Mouse (Mus musculus): Measurements from ENCODE around the gene Aipl1. TPM values are rescaled to one million over a fixed set of nuclear protein-coding genes. Genes with fewer than 3 reads are reported as not detected.

Aipl1 gene
- total RNA-seq, 1 experiment: 0.18 TPM

DNA sequence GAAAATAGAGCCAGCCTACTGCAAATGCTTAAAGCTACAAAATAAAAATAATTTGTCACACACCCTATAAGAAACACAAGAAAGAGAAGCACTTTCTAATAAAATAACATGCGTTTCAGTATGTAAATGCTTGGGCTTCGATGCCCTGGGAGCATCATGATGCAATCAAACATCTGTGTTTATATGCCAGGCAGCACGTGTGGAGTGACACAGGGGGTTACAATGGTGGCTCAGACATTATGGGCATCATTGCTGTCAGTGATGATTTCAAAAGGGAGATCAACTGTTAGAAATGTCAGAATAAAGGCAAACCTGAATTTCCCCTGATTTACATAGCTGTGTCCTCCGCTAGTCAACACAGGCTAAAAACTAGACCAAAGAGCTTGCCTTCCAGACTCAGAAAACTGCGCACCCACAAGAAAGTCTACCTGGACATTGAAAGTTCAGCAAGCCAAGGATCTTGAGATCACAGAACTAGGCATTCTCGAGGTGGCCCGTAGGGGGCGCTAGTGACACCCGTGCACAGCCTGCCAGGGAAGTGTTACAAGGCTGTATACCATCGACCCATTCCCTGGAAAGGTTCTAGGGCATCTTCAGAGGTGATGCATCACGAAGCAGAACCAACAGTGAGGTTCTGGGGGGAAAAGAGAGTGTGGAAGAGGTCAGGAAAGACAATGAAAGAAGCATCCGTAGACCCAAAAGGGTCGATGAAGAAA is 35.0 kb downstream of the Aipl1 start:
- DNase-seq (ENCODE audit: low read depth, low spot score): no peak
- in situ Hi-C loops (cut with MboI; ENCODE audit: low sequenced_read_pairs in 2 of 2, unreplicated experiment in 2 of 2): no loop called here
- no peak for TF ChIP-seq ZC3H11A (IDR thresholded peaks at IDR 0.05; ENCODE audit: borderline replicate concordance, low read depth, low read length)
- TF ChIP-seq ZNF384 (IDR thresholded peaks at IDR 0.05; ENCODE audit: low read depth, low read length): no peak

DNA sequence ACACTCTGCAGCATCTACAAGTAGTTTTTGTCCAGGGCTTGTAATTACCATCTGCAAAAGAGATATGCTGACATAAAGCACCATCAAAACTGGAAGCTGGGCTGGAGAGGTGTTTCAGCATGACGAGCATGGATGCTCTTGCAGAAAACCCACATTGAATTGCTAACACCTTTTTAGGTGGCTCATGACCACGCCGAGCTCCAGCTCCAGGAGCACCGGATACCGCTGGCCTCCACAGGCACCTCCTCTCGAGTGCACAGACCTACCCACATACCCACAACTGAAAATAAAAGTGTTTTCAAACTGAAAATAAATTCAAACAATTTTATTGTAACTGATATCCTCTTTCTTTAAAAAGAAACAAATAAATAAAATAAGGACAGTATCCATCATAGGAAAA is 37.1 kb downstream of the Aipl1 start:
- no peak for TF ChIP-seq ZNF384 (IDR thresholded peaks at IDR 0.05; ENCODE audit: low read depth, low read length)
- no peak for TF ChIP-seq MAFK (IDR thresholded peaks at IDR 0.05; ENCODE audit: insufficient read depth, low read depth, low read length)
- TF ChIP-seq ZC3H11A (IDR thresholded peaks at IDR 0.05; ENCODE audit: borderline replicate concordance, low read depth, low read length): no peak
- no peak for TF ChIP-seq HCFC1 (IDR thresholded peaks at IDR 0.05; ENCODE audit: borderline replicate concordance, insufficient read depth, low read length)
- no peak for TF ChIP-seq CHD2 (IDR thresholded peaks at IDR 0.05; ENCODE audit: low read depth, low read length)
- peaks cover 0 to 2% of the 10 kb centered on the region in 2 experiments; a peak in 1 of 4 replicates for H3K4me1 ChIP-seq (ENCODE audit: control insufficient read depth in 2 of 2, insufficient read depth in 2 of 2, low read length in 2 of 2, poor library complexity in 1 of 2)
- no peak overlapping the region for H3K27ac ChIP-seq (ENCODE audit: insufficient read depth, low read depth, low read length, poor library complexity, severe bottlenecking)
- DNase-seq (ENCODE audit: low read depth, low spot score): no peak
- H3K36me3 ChIP-seq (ENCODE audit: control insufficient read depth, insufficient read depth, low read length, poor library complexity, severe bottlenecking): no peaks in the 10 kb centered on the region
- H3K9me3 ChIP-seq (ENCODE audit: control insufficient read depth, insufficient read depth, low read depth, low read length): no peaks in the 10 kb centered on the region
- no peak overlapping the region for H3K9ac ChIP-seq (ENCODE audit: insufficient read depth, low read depth, low read length, poor library complexity, severe bottlenecking)
- H3K4me3 ChIP-seq (ENCODE audit: insufficient read depth in 1 of 2, low read depth in 1 of 2, low read length in 2 of 2, poor library complexity in 1 of 2, severe bottlenecking in 1 of 2): no peak overlapping the region
- in situ Hi-C loops (cut with MboI; ENCODE audit: low sequenced_read_pairs in 2 of 2, unreplicated experiment in 2 of 2): no loop called here

More for the DNA sequence above, 35.0 kb downstream of the Aipl1 start:
- Histone ChIP-seq H3K27ac (ENCODE audit: insufficient read depth, low read depth, low read length, poor library complexity, severe bottlenecking) (no peak overlapping the region), H3K4me1 (ENCODE audit: control insufficient read depth in 2 of 2, insufficient read depth in 2 of 2, low read length in 2 of 2, poor library complexity in 1 of 2) (no peaks in the 10 kb centered on the region), H3K9me3 (ENCODE audit: control insufficient read depth, insufficient read depth, low read depth, low read length) (no peaks in the 10 kb centered on the region), H3K36me3 (ENCODE audit: control insufficient read depth, insufficient read depth, low read length, poor library complexity, severe bottlenecking) (no peaks in the 10 kb centered on the region), H3K9ac (ENCODE audit: insufficient read depth, low read depth, low read length, poor library complexity, severe bottlenecking) (no peak overlapping the region), H3K4me3 (ENCODE audit: insufficient read depth in 1 of 2, low read depth in 1 of 2, low read length in 2 of 2, poor library complexity in 1 of 2, severe bottlenecking in 1 of 2) (no peak overlapping the region)

DNA sequence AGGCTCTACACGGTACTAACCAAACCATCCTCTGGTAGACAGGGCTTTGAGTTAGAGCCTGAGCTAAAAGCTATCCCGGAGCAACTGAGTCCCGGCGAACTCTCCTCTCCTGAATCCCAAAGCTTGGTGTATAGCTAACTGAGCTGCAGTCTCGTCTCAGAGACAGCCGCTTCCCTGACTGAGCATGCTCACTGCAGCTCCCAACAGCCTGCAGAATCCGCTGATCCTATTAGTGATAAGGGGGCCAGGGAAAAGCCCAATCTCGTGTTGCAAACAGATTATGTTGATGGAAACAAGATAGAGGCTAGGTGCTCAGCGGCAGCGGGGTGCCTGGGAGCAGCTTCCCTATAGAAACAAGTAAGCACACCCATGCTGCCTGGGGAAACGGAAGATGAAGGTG is 40.5 kb downstream of the Aipl1 start:
- TF ChIP-seq HCFC1 (IDR thresholded peaks at IDR 0.05; ENCODE audit: borderline replicate concordance, insufficient read depth, low read length): no peak
- no peak for TF ChIP-seq ZNF384 (IDR thresholded peaks at IDR 0.05; ENCODE audit: low read depth, low read length)
- no peak for TF ChIP-seq CHD2 (IDR thresholded peaks at IDR 0.05; ENCODE audit: low read depth, low read length)
- TF ChIP-seq MAFK (IDR thresholded peaks at IDR 0.05; ENCODE audit: insufficient read depth, low read depth, low read length): no peak
- no peak for TF ChIP-seq ZC3H11A (IDR thresholded peaks at IDR 0.05; ENCODE audit: borderline replicate concordance, low read depth, low read length)
- no peak for DNase-seq (ENCODE audit: low read depth, low spot score)
- in situ Hi-C loops (cut with MboI; ENCODE audit: low sequenced_read_pairs in 2 of 2, unreplicated experiment in 2 of 2): loop anchor here (25.0 kb wide), 2 partner anchors 835 to 860 kb away; partner anchors contain the start of gene Nlrp1a (in 1 of the 2)
- H3K27ac ChIP-seq (ENCODE audit: insufficient read depth, low read depth, low read length, poor library complexity, severe bottlenecking): no peak overlapping the region
- H3K4me3 ChIP-seq (ENCODE audit: insufficient read depth in 1 of 2, low read depth in 1 of 2, low read length in 2 of 2, poor library complexity in 1 of 2, severe bottlenecking in 1 of 2): no peak overlapping the region
- no peaks in the 10 kb centered on the region for H3K36me3 ChIP-seq (ENCODE audit: control insufficient read depth, insufficient read depth, low read length, poor library complexity, severe bottlenecking)
- no peak overlapping the region for H3K9ac ChIP-seq (ENCODE audit: insufficient read depth, low read depth, low read length, poor library complexity, severe bottlenecking)
- peaks cover 0 to 2% of the 10 kb centered on the region in 2 experiments; a peak in 1 of 4 replicates for H3K4me1 ChIP-seq (ENCODE audit: control insufficient read depth in 2 of 2, insufficient read depth in 2 of 2, low read length in 2 of 2, poor library complexity in 1 of 2)
- H3K9me3 ChIP-seq (ENCODE audit: control insufficient read depth, insufficient read depth, low read depth, low read length): no peaks in the 10 kb centered on the region

DNA sequence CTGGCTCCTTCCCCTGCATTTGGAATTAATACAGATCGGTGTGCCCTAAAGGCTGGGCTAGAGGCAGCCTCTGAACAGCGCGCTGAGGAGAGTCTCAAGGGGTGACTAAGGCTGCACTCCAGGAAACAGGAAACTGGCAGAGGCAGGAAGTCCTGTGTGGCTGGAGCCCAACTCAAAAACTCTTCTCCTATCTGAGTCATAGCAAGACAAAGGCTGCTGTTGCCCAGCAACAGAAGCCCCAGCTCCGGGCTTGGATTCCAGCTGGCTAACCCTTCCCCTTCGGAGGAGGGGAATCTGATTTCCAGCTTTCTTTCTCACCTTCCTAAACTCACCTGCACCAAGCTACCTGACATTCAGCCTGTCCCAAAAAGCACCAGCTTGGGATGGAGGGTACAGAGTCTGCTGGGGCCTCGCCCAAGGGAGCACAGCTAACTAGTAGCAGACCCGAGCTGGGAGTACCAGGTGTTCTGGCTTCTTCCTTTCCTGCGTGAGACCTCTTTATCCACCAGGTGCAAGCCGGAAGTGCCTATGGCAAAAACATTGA is 41.3 kb downstream of the Aipl1 start:
- H3K36me3 ChIP-seq (ENCODE audit: control insufficient read depth, insufficient read depth, low read length, poor library complexity, severe bottlenecking): no peaks in the 10 kb centered on the region
- H3K9me3 ChIP-seq (ENCODE audit: control insufficient read depth, insufficient read depth, low read depth, low read length): no peaks in the 10 kb centered on the region
- TF ChIP-seq CHD2 (IDR thresholded peaks at IDR 0.05; ENCODE audit: low read depth, low read length) (no peak), HCFC1 (IDR thresholded peaks at IDR 0.05; ENCODE audit: borderline replicate concordance, insufficient read depth, low read length) (no peak), ZNF384 (IDR thresholded peaks at IDR 0.05; ENCODE audit: low read depth, low read length) (no peak), MAFK (IDR thresholded peaks at IDR 0.05; ENCODE audit: insufficient read depth, low read depth, low read length) (no peak), ZC3H11A (IDR thresholded peaks at IDR 0.05; ENCODE audit: borderline replicate concordance, low read depth, low read length) (no peak)
- no peak overlapping the region for H3K27ac ChIP-seq (ENCODE audit: insufficient read depth, low read depth, low read length, poor library complexity, severe bottlenecking)
- peak; percentile 42 for DNase-seq (ENCODE audit: low read depth, low spot score)
- in situ Hi-C loops (cut with MboI; ENCODE audit: low sequenced_read_pairs in 2 of 2, unreplicated experiment in 2 of 2): loop anchor here (25.0 kb wide), 2 partner anchors 834 to 859 kb away; partner anchors contain the start of gene Nlrp1a (in 1 of the 2)
- peaks cover 0 to 2% of the 10 kb centered on the region in 2 experiments; a peak in 1 of 4 replicates for H3K4me1 ChIP-seq (ENCODE audit: control insufficient read depth in 2 of 2, insufficient read depth in 2 of 2, low read length in 2 of 2, poor library complexity in 1 of 2)
- H3K4me3 ChIP-seq (ENCODE audit: insufficient read depth in 1 of 2, low read depth in 1 of 2, low read length in 2 of 2, poor library complexity in 1 of 2, severe bottlenecking in 1 of 2): no peak overlapping the region
- H3K9ac ChIP-seq (ENCODE audit: insufficient read depth, low read depth, low read length, poor library complexity, severe bottlenecking): no peak overlapping the region

Measured in ES-E14 (cell line).